Mouse (Mus musculus) forebrain, embryonic 11.5 days (tissue): Measurements from ENCODE around the gene Zranb1. TPM values are rescaled to one million over a fixed set of nuclear protein-coding genes. Genes with fewer than 3 reads are reported as not detected.

Experiments
- polyA plus RNA-seq: library from polyadenylated mRNA; unstranded; fragments of >200 nt; fragmentation: Nextera tagmentation; extraction: Ambion mirVana; gene quantifications from 2 replicates; pipeline ENCODE4 v1.2.1, GENCODE M21; 2014

Zranb1 gene
- polyA plus RNA-seq, 1 experiment from 2014 or later = 18.1 TPM

Other genes with a start within 250 kb of the Zranb1 start
- 44.3 and 45.5 TPM in 2 replicates for gene Fam53b, start 117.3 kb upstream of the Zranb1 start, polyA plus RNA-seq
- gene Eef1akmt2, start 78.5 kb upstream of the Zranb1 start, polyA plus RNA-seq = 80.7 and 91.7 TPM in 2 replicates
- gene Abraxas2, start 71.9 kb upstream of the Zranb1 start, polyA plus RNA-seq = 34.9 and 40.6 TPM in 2 replicates
- 93.6 and 99.4 TPM in 2 replicates for gene Fgfr2, start 192.2 kb downstream of the Zranb1 start, polyA plus RNA-seq
- 137 and 150 TPM in 2 replicates for gene Ctbp2, start 193.2 kb downstream of the Zranb1 start, polyA plus RNA-seq